Mouse (Mus musculus): ENCODE measurements around the gene Fcer1g.
A peak's percentile ranks its signal among the peaks of the same experiment; 100 is the strongest.

The Fcer1g gene

DNA sequence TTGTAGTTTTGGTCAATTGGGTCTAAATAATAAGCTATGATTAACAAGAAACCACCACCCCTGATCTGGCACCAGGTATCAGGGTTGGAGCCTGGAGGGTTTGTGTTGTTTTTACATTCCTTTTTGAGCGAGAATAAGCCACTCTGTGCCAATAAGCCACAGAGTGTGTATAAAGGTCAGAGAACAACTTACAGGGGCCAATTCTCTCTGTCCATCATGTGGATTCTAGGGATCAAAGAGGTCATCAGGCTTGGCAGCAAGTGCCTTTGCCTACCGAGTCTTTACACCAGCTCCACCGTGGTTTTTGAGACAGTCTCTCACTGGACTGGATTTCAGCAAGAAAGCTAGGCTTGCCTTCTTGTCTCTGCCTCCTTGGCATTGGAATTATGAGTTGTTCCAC lies 21.3 kb downstream of the Fcer1g start:
- no peak for DNase-seq

DNA sequence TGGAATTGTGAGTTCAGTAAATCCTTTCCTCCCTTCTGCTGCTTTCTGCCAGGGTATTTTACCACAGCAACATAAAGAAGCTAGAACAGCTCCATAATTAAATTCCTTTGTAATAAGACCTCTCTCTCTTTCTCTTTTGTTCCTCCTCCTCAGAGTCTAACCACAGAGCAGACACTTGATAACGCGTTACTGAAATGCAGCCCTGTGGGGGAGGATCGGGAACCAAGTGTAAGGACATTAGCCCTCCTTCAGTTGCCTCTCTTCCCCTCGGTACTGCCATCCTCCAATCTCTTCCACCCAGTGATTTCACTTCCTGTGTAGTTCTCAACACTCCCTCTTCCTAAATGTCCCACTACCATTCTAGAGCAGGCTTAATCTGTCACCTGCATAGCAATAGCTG lies 24.8 kb downstream of the Fcer1g start:
- no peak for DNase-seq

DNA sequence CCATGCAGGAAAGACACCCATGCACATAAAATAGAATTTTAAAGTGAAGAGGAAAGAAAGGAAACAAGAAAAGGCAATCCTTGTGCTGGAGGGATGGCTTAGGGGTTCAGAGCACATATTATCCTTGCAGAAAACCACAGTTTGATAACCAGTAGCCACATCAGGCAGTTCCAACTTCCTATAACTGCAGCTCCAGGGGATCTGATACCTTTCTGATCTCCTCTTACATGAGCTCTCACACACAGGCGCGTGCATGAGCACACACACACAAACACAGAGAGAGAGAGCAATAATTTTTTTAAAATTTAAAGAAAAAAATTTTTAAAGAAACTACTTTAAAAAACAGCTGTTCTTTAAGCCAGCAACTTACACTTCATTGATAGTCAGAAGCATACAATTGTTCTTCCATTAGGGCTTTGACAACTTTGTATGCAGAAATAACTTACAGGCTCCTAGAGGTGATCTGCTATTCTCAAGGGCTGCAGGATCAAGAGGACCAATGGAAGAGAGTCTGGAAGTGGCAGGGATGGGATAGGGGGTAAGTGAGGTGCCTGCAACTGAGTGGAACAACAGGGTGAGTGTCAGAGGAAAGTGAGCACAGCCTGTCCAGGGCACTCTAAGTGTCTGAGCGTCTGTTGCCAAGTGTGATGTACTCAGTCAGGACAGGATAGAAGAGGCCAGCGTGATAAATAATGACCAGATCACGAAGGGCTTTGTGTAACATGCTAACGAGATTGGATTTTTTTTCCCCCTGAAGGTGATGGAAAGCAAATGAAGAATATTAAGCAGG lies 28.3 kb downstream of the Fcer1g start:
- no peak for DNase-seq

DNA sequence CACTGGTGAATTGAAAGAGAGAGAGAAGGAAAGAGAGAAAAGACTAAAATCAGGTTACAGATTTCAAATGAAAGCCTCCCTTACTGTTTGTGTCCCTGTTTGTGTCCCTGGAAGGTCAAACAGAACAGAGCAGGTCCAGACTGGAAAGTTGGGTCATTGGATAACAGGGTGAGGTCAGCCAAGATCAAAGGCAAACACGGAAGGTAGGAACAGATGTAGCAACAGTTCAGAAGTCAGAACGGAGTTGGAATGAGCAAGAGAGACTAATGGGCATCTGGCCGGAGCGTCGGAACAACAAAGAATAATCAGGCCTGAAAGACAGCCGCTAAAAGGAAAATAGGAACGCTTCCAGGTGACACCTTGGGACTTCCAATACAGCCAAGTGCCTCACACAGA lies 29.9 kb downstream of the Fcer1g start:
- DNase-seq, result no peak

DNA sequence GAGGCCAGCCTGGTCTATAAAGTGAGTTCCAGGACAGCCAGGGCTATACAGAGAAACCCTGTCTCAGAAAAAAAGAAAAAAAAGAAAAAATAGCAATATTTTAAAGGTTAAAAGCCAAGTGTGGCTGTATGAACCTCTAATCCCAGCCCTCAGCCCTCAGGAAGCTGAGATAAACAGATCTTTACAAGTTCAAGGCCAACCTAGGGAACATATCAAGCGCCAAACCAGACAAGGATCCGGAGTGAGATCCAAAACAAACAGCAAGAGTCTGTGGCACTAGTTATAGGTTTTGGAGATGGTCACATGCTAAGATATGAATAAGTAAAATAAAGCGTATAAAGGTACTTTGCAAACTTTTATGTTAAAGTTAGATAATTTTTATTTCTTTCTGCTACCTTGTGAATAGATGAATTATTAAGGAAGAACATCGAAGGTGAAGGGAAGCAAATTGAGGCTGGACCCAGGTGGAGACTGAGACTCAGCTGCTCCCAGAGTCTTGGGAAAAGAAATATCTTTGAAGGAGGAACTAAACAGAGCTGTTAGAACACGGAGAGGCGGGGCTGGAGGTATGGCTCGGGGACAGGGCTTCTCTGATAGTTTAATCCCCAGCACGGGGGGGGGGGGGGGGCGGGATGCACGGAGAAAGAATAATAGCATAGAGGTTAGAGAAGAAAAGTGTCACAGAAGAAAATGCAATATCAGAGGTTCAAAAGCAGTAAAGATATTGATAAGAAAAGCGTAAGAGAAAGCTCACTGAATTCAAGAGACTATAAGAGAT lies 30.5 kb downstream of the Fcer1g start:
- no peak for DNase-seq

DNA sequence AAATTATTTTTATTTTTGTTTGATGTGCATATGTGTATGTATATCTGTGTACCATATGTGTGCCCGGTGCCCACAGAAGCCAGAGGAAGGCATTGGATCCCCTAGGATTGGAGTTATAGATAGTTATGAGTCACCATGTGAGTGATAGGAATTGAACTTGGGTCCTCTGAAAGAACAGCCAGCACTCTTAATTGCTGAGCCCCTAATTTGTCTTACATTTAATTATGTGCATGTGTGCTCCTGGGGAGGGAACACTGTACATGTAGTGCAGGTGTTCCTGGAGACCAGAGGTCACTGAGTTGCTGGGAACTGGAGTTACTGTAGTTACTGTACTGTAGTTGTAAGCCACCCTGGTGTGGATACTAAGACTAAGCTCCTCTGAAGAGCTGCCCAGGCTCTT lies 33.4 kb downstream of the Fcer1g start:
- DNase-seq, result no peak

DNA sequence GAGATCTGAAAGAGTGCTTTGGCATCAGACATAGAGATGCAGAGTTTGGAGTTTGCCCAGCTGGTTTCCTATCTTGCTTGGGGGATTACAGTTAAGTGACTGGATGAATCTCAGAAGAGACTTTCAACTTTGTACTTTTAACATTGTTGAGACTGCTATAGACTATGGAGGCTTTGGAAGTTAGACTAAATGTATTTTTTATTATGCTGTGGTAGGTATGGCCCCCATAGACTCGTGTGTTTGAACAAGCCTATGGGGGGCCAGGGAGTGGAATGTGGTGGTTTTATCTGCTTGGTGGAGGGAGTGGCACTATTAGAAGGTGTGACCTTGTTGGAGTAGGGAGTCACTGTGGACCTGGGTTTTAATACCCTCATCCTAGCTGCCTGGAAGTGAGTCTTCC lies 34.6 kb downstream of the Fcer1g start:
- DNase-seq, result no peak

DNA sequence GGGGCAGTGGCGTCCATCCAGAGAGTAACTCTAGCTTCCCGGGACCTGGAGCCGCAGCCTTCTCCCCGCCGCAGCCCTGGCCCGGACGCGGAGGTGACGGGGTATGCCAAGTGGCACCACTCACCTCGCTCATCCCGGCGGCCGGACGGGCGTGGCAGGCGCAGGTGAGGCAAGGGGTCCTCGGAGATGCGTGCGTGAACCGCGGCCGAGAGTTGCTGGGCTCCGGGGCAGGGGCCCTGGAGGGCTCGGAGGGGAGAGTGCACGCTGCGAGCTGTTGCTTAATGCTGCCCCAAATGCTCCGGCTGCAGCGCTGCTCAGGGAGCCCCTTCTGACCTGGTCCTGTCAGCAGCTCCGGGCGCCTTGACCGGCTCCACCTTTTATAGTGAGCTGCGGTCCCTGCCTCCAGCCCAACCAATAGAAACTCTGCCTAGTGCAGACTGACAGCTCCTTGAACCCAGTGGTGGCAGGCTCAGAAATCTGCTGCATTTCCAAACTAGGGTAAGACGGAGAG lies 38.2 kb downstream of the Fcer1g start, which contains the start of gene Pcp4l1:
TSS of gene Pcp4l1 (minus strand) at position 382 of the 511 bp plus-strand sequence.
- DNase-seq, result peak; percentile 59 to 74

DNA sequence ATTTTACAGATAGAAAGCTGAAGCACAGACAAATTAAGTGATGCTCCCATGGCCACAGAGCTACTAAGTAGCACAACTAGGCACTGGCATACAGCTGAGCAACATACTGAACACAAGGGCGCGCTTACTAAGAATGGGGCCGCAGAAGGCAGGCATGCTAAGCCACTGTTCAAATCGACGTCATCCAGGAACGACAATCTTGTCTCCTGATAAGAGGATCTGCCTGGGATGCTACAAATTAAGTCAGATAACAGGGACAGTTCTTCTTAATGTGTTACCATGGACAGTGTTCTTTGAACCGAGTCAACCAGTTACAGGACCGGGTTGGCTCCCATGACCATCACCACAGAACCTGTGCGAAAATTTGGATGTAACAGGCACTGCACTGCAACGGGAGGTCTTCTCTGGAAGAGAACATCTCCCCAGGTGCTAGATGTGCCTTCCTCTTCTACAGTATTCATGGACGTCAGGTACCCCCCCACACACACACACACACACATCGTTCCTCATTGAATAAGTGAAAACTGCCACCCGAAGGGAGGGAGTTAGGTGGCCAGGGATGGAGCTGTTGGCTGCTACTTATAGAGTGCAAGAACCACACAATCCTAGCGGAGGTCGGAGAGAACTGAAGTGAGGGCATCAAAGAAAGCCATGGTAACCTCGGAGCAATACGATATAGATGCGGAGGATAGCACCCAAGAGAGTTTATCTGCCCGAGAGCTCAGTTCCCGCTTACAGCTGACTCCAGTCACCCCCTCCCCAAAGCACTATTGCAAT lies 38.9 kb downstream of the Fcer1g start:
- no peak for DNase-seq

DNA sequence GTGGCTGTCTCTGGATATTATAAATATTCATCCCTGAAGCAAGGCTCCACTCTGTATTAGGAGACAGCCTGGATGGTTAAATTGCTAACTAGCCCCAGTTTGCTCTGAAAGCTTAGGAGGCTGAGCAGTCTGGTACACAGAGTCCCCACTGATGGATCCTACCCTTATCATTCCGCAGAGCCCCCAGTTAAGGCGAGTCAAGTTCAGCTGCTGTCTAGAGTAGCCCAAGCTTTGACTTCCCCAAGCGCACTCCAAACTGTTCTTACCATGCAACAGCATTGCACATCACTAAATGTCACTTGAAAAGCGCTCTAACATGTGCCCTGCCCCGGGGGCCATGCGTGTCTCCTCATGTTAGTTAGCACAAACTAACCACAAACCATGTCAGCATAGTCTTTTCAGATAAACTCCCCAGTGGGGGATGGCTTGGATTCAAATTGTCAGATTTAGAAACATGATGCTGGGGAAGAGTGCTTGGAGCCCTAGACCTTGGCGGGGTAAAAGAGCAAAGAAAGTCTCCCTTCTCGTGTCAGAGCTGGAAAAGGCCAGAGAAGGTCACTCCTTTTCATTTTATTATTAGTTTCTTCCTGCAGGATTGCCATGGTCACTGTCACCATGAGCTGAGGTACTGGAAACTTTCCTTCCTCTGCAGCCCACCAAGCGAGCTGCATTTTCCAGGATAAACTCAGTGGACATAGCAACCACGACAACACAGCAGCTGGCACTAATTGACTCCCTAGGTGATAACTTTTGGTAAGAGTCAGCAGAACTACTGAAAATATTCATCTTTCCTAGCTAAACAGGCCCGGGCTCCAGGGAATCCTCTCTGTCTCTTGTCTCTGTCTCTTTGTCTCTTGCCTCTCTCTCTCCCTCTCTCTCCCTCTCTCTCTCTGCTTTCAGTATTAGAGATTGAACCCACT lies 40.0 kb downstream of the Fcer1g start:
- DNase-seq, result no peak

DNA sequence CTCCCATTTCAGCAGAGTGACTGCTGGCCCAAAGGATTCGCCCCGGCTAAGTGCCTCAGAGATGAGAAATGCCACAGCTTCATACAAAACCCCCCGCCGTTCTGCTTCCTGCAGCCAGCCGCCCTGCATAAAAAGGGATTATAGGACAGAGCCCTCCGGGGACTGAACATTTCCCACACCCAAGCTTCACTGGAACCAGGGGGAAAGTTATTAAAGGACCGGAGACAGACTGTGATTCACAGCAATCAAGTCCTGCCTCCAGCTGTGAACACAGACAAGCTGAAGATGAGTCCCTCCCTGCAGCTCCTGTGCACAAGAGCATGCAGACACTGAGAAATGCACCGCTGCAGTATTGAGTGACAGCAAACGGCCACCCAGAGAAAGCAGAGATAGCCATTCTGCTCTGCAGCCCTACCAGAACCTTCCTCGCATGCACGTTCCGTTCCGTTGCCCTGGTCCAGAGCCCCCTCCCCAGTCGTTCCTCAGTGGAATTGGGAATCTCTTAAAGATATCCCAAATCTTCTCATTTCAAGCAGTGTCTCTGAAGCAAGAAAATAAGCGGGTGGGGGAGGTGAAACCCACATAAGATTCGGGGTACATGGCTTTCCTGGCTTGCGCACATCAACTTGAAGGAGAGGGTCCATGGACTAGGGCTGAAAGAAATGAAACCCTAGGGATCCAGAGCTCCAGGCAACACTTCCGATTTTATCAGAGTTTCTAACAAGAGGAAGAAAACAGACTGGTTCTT lies 40.9 kb downstream of the Fcer1g start:
- no peak for DNase-seq

DNA sequence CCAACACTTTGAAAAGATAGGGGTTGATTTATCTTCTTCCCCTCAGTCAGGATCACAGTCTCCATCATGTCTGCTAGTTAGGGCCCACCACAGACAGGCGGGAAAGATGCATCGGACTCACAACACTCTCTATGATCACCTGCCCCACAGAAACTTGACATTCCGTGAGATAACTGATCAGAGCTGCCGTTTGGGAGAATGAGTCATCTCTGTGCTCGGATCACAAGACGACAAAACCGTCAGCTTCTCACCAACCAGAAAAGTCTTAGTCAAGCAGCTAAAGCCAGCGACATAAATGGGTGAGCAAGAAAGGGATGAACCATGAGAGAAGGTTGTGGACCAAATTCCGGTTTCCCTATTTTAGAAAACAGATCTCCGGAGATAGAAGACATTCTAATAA lies 41.9 kb downstream of the Fcer1g start:
- no peak for DNase-seq

DNA sequence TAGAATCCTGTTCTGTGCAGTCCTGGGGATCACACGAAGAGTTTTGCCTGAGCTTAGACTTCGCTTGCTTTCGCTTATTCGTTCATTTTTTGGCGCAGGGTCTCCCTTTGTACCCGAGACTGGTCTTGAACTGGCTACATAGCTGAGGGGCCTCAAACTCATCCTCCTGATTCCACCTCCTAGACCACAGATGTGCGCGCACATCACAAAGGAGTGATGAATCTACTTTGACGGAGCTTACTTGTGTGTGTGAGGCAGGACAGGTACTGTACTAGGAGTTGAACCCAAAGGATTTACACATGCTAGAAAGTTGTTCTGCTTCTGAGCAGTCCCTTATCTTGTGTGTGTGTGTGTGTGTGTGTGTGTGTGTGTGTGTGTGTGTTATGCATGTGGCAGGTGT lies 43.3 kb downstream of the Fcer1g start:
- no peak for DNase-seq

DNA sequence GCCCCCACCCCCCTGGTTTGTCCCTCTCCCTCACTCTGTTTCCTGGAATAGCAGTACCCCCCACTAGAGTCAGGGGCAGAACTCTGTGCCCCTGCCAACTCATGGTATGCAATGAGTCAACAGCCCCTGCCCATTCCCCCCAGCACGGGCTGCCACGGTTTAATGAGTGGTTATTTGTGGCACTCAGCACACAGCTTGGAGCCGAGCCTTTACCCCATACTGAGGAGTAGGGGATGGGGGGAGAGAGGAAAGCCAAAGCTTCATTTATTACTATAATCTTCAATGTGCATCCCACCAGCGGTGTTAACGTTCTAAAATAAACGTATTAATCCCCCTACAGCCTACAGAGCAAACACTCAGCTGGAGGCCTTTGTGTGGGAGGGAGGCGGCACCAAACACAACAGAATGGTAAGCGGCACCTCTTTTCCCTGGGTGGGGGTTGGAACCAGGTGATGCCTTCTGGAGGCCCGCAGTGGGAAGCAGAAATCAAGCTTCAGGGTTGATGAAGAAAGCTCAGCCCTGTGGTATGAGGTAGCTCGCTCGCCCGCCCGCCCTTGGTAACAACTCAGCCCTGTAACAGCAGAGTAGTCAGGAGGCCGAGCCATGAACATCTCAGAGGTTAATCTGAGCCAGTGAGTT lies 44.6 kb downstream of the Fcer1g start:
- no peak for DNase-seq

DNA sequence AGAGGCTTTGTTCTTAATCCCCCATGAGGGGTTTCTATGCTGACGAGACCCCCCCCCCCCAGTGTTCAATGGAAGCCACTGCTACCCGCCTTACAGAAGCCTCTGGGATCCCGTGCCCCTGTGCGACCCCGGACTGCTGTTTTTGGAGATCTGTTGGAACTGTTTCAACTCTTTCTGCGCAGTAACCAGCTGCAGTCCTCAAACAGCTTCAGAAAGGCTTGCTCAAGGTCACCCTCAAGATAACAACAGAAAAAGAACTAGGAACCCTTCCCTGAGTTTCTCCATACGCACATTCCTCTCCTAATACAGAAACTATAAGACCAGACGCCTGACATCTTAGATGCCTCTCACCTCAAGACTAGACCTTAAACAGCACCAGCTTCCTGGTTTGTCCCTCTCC lies 45.1 kb downstream of the Fcer1g start:
- no peak for DNase-seq

DNA sequence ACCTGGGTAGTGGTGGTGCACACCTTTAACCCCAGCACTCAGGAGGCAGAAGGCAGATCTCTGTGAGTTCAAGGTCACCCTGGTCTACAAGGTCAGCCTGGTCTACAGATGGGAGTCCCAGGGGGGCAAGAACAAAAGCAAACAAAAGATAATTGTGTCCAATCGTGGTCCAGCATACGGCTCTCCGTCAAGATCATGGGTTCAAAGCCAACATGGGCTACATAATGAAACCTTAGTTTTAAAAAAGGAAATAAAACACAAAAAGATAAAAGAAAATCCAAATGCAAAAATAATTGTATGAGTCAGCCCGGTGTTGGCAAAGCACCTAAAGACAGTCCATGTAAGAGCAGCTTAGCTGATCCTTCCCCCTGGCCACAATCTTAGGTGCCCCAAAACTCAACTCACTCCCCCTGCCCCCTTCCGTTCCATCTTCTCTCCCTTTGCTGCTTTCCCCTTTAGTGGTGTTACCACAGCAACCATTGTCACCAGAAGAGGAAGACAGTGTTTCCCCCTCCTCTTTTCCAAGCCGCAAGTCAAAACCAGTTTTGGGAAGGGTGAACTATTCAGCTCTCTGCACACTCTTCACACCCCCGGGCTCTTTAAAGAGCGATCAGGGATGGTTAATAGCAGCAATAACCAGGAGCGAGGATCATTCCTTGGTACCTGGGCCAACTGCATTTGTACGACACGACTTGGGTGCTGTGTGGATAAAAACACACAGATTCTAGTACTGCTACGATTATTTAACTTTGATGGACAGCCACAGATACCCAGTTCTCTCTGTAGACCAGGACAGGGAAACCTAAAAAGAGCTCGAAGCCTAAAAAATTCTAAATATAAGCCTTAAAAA lies 46.1 kb downstream of the Fcer1g start:
- no peak for DNase-seq

DNA sequence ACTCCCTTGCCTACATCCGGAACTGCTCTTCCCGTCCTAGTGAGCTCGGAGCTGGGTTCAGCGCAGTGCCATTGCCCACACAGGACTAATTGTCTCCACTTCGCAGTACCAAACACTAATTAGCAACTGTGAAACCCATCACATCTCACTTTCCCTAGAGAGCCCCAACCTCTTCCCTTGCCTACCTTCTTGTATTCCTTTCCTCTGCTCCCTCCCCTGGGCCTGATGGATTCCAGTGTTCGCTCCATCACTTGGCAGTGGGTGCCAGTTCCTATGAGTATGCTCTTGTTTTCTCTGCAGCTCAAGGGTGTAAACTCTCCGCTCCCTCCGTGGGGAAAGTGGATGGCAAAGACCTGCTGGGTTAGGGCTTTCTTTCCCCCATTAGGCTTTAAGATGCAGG lies 48.5 kb downstream of the Fcer1g start:
- no peak for DNase-seq

DNA sequence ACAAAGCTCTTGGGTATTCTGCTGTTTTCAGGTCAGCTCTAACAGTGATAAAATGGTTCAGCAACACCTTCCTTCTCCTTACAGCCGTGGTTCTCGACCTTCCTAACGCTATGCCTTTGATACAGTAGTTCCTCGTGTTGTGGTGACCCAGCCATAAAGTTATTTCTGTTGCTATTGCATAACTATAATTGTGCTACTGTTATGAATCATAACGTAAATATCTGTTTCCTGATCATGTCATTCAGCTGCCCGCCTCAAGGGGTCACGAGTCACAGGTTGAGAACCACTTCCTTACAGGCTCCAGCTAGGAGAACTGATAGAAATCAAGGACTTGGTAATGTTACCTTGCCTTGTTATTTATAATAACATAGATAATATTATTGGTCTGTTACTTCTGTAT lies 49.9 kb downstream of the Fcer1g start:
- no peak for DNase-seq

DNA sequence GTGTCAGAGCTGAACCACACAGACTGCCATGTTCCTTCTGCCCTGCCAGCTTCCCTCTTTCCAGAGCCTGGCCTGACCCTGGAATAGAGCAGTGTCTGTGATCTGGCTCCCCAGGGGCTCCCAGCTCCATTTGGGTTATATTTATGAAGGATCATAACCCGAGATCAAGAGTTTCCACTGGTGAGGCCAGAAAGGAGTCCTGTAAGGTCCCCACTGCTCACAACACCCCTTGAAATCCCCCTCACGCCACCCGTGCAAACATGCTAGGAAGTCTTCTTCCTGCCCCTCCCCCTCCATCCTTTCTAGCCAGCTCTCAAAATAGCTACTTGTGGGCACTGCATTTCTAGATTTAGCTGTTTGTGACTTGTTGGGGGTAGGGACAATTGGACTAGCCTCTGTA lies 50.5 kb downstream of the Fcer1g start:
- no peak for DNase-seq

DNA sequence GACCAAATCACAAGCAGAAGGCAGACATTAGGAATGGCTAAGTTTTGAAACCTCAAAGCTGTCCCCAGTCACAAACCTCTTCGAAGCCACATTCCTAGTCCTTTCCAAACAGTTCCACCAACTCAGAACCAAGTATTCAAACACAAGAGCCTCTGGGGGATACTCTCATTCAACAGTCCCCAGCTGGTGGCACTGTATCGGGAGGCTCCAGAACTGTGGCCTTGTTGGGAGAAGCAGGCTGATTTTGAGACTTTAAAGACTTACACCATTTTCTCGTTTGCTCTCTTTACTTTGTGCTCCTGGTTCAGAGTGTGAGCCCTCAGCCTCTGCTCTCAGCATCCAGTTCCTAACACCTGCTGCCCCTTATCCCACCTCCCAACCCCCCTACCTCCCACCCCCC lies 51.1 kb downstream of the Fcer1g start:
- no peak for DNase-seq

Measured in cerebellum, postnatal 25 days (tissue).